Mouse (Mus musculus): ENCODE measurements at regions not wholly inside any gene's neighbourhood (a gene's known extent, or its start where the extent isn't known, plus 50 kb on each side); places are given as distances from the start of the nearest gene placed in this dataset.
"Not testable (repeated sequence)": the region's sequence is repeated elsewhere in the genome, so short reads cannot be mapped to it uniquely, and the experiment has no call there.

DNA sequence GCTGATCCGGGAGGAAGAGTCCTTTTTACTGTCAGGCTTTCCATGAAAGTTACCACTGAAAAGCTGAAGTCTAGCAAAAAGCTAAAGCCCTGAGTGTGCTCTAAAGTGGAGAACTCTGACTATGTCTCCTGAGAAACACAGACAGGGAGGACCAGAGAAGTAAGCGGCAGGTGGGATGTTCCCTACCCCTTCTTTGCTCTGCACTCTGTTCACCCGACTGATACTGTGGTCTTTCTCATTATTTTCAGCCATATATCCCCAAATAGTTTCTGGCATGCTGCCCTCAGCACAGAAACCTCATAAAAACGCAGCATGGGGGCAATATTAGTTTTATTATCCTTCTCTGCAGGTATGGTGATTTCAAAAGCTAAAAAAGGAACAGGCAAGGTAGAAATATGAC lies 126.7 kb upstream of the Ctso start:
- H3K4me1 ChIP-seq (replicated peaks; ENCODE audit: low read depth, low read length) = no peaks in the 10 kb centered on the region
- H3K27me3 ChIP-seq (ENCODE audit: insufficient read depth, low read length) = no peaks in the 10 kb centered on the region
- H3K36me3 ChIP-seq (ENCODE audit: insufficient read depth, low read length) = no peaks in the 10 kb centered on the region
- TF ChIP-seq NANOG (IDR thresholded peaks at IDR 0.05; ENCODE audit: borderline replicate concordance, low read length) (no peak), CTCF (conservative IDR thresholded peaks at IDR 0.05; ENCODE audit: low read length) (no peak), POU5F1 (IDR thresholded peaks at IDR 0.05; ENCODE audit: borderline replicate concordance, low read length) (no peak)
- no peak overlapping the region for H3K4me3 ChIP-seq (replicated peaks; ENCODE audit: low read length)
- H3K9me3 ChIP-seq (ENCODE audit: low read length) = no peaks in the 10 kb centered on the region

DNA sequence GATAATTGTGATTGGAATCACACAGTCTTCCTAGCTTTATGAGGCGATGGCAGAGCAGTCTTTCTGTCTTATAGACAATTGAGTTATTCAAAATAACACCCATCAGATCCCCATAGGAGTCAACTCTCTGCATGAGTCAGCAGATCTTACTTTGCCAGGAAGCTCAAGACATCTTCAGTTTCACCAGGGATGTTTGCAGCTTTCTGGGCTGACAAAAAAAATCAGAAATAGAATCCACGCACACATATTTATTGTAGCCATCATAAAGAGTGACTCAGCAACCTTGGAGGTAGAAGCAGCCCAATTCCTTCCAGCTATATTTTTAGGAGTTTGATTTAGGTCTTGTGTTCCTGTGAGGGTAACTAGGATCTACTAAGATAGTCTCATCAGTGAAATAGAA lies 122.8 kb upstream of the Ctso start:
- H3K4me3 ChIP-seq (replicated peaks; ENCODE audit: low read length) = no peak overlapping the region
- no peaks in the 10 kb centered on the region for H3K27me3 ChIP-seq (ENCODE audit: insufficient read depth, low read length)
- no peak for TF ChIP-seq POU5F1 (IDR thresholded peaks at IDR 0.05; ENCODE audit: borderline replicate concordance, low read length)
- no peak for TF ChIP-seq NANOG (IDR thresholded peaks at IDR 0.05; ENCODE audit: borderline replicate concordance, low read length)
- no peak for TF ChIP-seq CTCF (conservative IDR thresholded peaks at IDR 0.05; ENCODE audit: low read length)
- H3K4me1 ChIP-seq (replicated peaks; ENCODE audit: low read depth, low read length) = no peaks in the 10 kb centered on the region
- no peaks in the 10 kb centered on the region for H3K36me3 ChIP-seq (ENCODE audit: insufficient read depth, low read length)
- H3K9me3 ChIP-seq (ENCODE audit: low read length) = no peaks in the 10 kb centered on the region

DNA sequence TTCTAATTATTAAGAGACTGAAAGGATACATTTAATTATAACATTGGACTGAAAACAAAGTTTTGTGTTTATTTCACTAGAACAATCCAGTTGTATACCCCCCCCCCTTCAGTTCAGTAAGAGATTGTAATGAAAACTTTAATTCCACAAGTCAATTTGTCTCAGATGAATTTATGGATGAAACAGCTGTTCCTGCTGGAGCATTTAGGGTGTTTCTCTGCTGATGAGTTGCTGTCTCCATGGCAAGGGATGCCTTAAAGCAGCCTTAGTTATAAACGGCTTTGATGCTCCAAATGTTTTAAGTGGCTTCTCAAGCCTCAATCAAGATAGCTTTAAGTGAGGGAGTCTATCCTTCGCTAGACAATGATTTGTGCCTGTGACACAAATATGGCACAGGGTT lies 112.1 kb upstream of the Ctso start:
- no peaks in the 10 kb centered on the region for H3K27me3 ChIP-seq (ENCODE audit: insufficient read depth, low read length)
- H3K4me1 ChIP-seq (replicated peaks; ENCODE audit: low read depth, low read length) = no peaks in the 10 kb centered on the region
- H3K36me3 ChIP-seq (ENCODE audit: insufficient read depth, low read length) = no peaks in the 10 kb centered on the region
- TF ChIP-seq CTCF (conservative IDR thresholded peaks at IDR 0.05; ENCODE audit: low read length) (no peak), POU5F1 (IDR thresholded peaks at IDR 0.05; ENCODE audit: borderline replicate concordance, low read length) (no peak), NANOG (IDR thresholded peaks at IDR 0.05; ENCODE audit: borderline replicate concordance, low read length) (no peak)
- no peak overlapping the region for H3K4me3 ChIP-seq (replicated peaks; ENCODE audit: low read length)
- no peaks in the 10 kb centered on the region for H3K9me3 ChIP-seq (ENCODE audit: low read length)

DNA sequence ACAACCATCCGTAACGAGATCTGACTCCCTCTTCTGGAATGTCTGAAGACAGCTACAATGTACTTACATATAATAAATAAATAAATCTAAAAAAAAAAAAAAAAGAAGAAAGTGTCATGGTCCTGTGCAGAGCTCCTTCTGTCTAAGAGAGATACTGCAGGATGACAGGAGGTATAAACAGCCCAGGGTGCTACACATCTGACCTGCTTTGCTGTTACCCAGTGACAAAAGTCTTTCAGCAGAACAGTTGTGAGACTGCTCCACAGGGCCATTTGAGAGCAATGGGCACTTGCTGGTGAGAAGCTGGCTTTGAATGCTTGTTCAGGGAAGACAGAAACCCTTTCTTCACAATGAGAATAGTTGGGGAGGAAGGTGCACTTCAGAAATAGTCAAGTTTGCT lies 102.9 kb upstream of the Ctso start:
- Histone ChIP-seq H3K27me3 (ENCODE audit: insufficient read depth, low read length) (no peaks in the 10 kb centered on the region), H3K4me1 (replicated peaks; ENCODE audit: low read depth, low read length) (no peaks in the 10 kb centered on the region)

DNA sequence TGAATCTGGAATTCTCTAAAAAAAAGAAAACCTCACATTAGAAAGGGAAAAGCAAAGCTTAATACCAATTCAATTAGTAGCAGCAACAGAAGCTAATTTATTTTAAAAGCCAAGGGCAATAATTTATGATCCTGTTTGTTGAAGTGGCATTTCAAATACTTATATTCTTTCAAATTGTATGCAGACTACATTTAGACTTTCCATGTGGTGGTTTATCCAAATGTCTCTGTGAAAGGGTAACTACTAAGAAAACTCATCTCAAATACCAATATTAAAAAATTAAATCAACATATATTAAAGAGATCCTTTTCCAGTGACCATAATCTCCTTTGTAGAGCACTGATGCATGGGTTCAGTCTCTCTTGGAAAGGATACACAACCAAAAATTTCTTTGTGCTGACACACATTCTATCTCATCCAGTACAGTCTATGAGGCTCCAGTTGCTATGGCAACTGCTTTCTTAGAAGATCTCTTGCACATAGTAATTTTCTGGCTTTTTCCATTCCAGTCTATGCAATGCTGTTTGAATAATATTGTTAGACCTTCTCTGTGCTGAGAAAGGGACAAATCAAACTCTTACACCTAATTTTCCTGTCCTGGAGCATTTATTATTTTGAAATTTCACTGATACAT lies 102.3 kb upstream of the Ctso start:
- Histone ChIP-seq H3K27me3 (ENCODE audit: insufficient read depth, low read length) (no peaks in the 10 kb centered on the region), H3K4me1 (replicated peaks; ENCODE audit: low read depth, low read length) (no peaks in the 10 kb centered on the region), H3K4me3 (replicated peaks; ENCODE audit: low read length) (no peak overlapping the region), H3K9me3 (ENCODE audit: low read length) (no peaks in the 10 kb centered on the region), H3K36me3 (ENCODE audit: insufficient read depth, low read length) (no peaks in the 10 kb centered on the region)
- no peak for TF ChIP-seq POU5F1 (IDR thresholded peaks at IDR 0.05; ENCODE audit: borderline replicate concordance, low read length)
- TF ChIP-seq CTCF (conservative IDR thresholded peaks at IDR 0.05; ENCODE audit: low read length) = no peak
- no peak for TF ChIP-seq NANOG (IDR thresholded peaks at IDR 0.05; ENCODE audit: borderline replicate concordance, low read length)

More for the DNA sequence above, 102.9 kb upstream of the Ctso start:
- no peak overlapping the region for H3K4me3 ChIP-seq (replicated peaks; ENCODE audit: low read length)
- H3K9me3 ChIP-seq (ENCODE audit: low read length) = no peaks in the 10 kb centered on the region
- H3K36me3 ChIP-seq (ENCODE audit: insufficient read depth, low read length) = no peaks in the 10 kb centered on the region
- TF ChIP-seq POU5F1 (IDR thresholded peaks at IDR 0.05; ENCODE audit: borderline replicate concordance, low read length) (no peak), CTCF (conservative IDR thresholded peaks at IDR 0.05; ENCODE audit: low read length) (no peak), NANOG (IDR thresholded peaks at IDR 0.05; ENCODE audit: borderline replicate concordance, low read length) (no peak)

DNA sequence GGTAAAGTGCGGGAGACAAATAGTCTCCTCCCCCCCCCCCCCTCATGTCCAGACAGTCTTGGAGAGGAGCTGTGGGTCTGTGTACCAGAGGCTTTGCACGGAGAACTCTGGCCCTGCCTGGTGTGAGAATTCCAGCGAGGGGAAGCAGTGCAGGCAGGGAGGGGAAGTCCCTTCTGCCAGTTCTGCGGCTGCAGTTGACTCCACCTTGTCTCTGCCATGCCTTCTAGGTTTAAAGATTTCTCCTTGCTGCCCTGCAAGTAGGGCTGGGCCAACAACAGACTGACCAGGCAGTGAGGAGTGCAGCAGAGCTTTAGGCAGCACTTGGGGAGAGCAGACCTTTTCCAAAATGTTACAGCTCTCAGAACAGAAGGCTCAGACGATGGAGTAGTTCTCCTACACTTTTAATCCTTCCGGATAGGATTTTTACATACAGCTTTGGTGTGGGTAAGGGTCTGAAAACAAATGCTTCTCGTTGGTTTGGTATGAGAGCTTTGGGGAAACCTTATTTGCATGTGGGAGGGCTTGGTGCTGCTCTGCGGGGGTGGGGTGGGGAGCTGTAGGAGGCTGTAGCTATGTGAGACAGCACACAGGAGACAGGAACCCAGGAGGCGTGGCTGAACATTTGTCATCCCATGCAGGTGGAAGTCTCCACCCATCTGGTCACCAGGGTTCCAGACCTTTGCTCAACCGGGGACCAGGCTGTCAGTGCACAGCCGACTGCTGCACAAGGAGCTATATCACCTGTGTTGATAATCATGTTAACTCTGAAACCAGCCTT lies 96.8 kb upstream of the Ctso start:
- Histone ChIP-seq H3K4me1 (replicated peaks; ENCODE audit: low read depth, low read length) (peaks cover 15% of the 10 kb centered on the region), H3K9me3 (ENCODE audit: low read length) (peaks cover 14% of the 10 kb centered on the region), H3K4me3 (replicated peaks; ENCODE audit: low read length) (peak overlapping the region; percentile 65), H3K36me3 (ENCODE audit: insufficient read depth, low read length) (no peaks in the 10 kb centered on the region), H3K27me3 (ENCODE audit: insufficient read depth, low read length) (no peaks in the 10 kb centered on the region)
- TF ChIP-seq POU5F1 (IDR thresholded peaks at IDR 0.05; ENCODE audit: borderline replicate concordance, low read length) (no peak), NANOG (IDR thresholded peaks at IDR 0.05; ENCODE audit: borderline replicate concordance, low read length) (no peak), CTCF (conservative IDR thresholded peaks at IDR 0.05; ENCODE audit: low read length) (no peak)

DNA sequence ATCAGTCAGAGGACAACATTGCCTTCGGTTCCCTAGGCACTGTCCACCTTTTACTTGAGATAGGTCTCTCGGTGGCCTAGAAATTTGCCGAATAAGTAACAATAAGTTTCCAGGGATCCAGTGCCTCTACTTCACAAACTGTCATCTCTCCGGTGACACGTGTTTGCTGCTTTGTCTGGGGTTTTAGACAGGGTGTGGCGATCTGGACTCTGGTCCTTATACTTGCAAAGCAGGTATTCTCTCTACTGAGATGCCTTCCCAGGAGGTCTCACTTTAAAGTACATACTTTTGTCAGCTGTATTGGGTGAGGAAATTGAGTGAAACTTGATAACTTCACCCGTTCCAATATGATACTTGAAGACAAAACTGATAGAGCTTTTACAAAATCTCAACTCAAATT lies 95.9 kb upstream of the Ctso start:
- no peaks in the 10 kb centered on the region for H3K27me3 ChIP-seq (ENCODE audit: insufficient read depth, low read length)
- peaks cover 14% of the 10 kb centered on the region for H3K9me3 ChIP-seq (ENCODE audit: low read length)
- TF ChIP-seq CTCF (conservative IDR thresholded peaks at IDR 0.05; ENCODE audit: low read length) (no peak), POU5F1 (IDR thresholded peaks at IDR 0.05; ENCODE audit: borderline replicate concordance, low read length) (no peak), NANOG (IDR thresholded peaks at IDR 0.05; ENCODE audit: borderline replicate concordance, low read length) (no peak)
- peaks cover 15% of the 10 kb centered on the region for H3K4me1 ChIP-seq (replicated peaks; ENCODE audit: low read depth, low read length)
- no peaks in the 10 kb centered on the region for H3K36me3 ChIP-seq (ENCODE audit: insufficient read depth, low read length)
- no peak overlapping the region for H3K4me3 ChIP-seq (replicated peaks; ENCODE audit: low read length)

DNA sequence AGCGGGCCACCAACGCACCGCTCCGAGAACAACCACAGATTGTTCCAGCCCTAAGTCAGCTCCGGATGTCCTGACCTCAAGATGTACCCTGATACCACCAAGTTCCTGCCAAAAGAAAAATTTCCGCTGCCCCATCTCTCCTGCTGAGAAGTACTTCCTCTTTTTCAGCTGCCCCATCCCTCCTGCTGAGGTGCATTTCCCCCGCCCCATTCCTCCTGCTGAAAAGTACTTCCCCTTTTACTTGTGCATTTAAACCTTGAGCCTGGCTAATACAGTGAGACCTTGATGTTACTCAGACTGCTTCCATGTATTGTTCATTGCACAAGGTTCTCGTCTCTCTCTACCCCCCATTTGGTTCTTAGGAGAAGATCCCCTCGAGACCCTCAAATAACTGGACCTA lies 94.3 kb upstream of the Ctso start:
- not testable (repeated sequence) for H3K36me3 ChIP-seq (ENCODE audit: insufficient read depth, low read length); H3K27me3 ChIP-seq (ENCODE audit: insufficient read depth, low read length); H3K4me3 ChIP-seq (replicated peaks; ENCODE audit: low read length)
- H3K9me3 ChIP-seq (ENCODE audit: low read length) = peaks cover 14% of the 10 kb centered on the region
- peaks cover 15% of the 10 kb centered on the region for H3K4me1 ChIP-seq (replicated peaks; ENCODE audit: low read depth, low read length)

DNA sequence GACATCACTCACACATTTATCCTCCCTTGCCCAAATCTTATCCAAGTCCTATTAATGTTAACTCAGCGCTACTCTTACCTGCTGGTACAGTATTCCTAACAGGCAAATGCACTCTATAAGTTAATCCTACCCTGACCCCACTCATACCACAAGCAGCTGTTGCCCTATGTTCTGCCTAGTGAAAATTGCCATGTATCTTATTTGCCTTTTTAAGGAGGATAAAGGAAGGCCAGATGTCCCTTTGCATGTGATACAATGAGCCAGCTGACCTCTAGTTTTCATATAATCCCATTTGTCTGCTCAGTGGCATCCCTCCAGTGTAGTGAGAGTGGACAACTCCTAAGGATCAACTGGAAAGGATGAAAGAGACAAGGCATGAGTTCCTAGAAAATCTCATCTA lies 67.9 kb upstream of the Ctso start:
- Histone ChIP-seq H3K27me3 (ENCODE audit: insufficient read depth, low read length) (no peaks in the 10 kb centered on the region), H3K36me3 (ENCODE audit: insufficient read depth, low read length) (no peaks in the 10 kb centered on the region), H3K9me3 (ENCODE audit: low read length) (no peaks in the 10 kb centered on the region), H3K4me3 (replicated peaks; ENCODE audit: low read length) (no peak overlapping the region), H3K4me1 (replicated peaks; ENCODE audit: low read depth, low read length) (no peaks in the 10 kb centered on the region)
- TF ChIP-seq NANOG (IDR thresholded peaks at IDR 0.05; ENCODE audit: borderline replicate concordance, low read length) = no peak
- TF ChIP-seq POU5F1 (IDR thresholded peaks at IDR 0.05; ENCODE audit: borderline replicate concordance, low read length) = no peak
- no peak for TF ChIP-seq CTCF (conservative IDR thresholded peaks at IDR 0.05; ENCODE audit: low read length)

Data from E14TG2a.4 (cell line).